Mouse (Mus musculus) midbrain, embryonic 15.5 days (tissue): ENCODE results near the gene Xpo6. TPM values are rescaled to one million over a fixed set of nuclear protein-coding genes. Genes with fewer than 3 reads are reported as not detected.

Source experiments
- ATAC-seq: fragments of 200-750 bp; cut with Nextera tagmentation; replicated peaks from 2 replicates; pipeline ENCODE4 v1.8.0; 2017; ENCODE audit warnings: moderate TSS enrichment
- H3K27ac ChIP-seq: fragments of 300-500 bp; sonication (generic); 2 replicates; pipeline ENCODE4 v1.5.1; 2015; ENCODE audit warnings: mild to moderate bottlenecking, inconsistent platforms
- H3K27me3 ChIP-seq: fragments of 300-500 bp; sonication (generic); replicated peaks from 2 replicates; pipeline ENCODE4 v1.6.1; 2015; ENCODE audit warnings: inconsistent platforms
- H3K36me3 ChIP-seq: fragments of 300-500 bp; sonication (generic); replicated peaks from 2 replicates; pipeline ENCODE4 v1.6.1; 2015; ENCODE audit warnings: inconsistent platforms
- H3K4me1 ChIP-seq: fragments of 300-500 bp; sonication (generic); 2 replicates; pipeline ENCODE4 v1.6.1; 2015; ENCODE audit warnings: inconsistent platforms
- H3K4me2 ChIP-seq: fragments of 300-500 bp; sonication (generic); 2 replicates; pipeline ENCODE4 v1.6.1; 2015; ENCODE audit warnings: inconsistent platforms, mild to moderate bottlenecking, moderate library complexity
- H3K4me3 ChIP-seq: fragments of 300-500 bp; sonication (generic); 2 replicates; pipeline ENCODE4 v1.5.1; 2015; ENCODE audit warnings: mild to moderate bottlenecking, inconsistent platforms
- H3K9ac ChIP-seq: fragments of 300-500 bp; sonication (generic); 2 replicates; pipeline ENCODE4 v1.6.1; 2015; ENCODE audit warnings: mild to moderate bottlenecking, inconsistent platforms
- H3K9me3 ChIP-seq: fragments of 300-500 bp; sonication (generic); 2 replicates; pipeline ENCODE4 v1.6.1; 2016; ENCODE audit warnings: inconsistent platforms
- WGBS: fragments of 180-500 bp; shearing (Covaris S2); methylation state at CpG from one replicate; pipeline ENCODE4 v1.1.7; 2015; ENCODE audit warnings: mixed read lengths; 5-methylcytosine and 5-hydroxymethylcytosine counted together
- polyA plus RNA-seq: library from polyadenylated mRNA; unstranded; fragments of >200 nt; fragmentation: Nextera tagmentation; extraction: Ambion mirVana; gene quantifications from 2 replicates; pipeline ENCODE4 v1.2.1, GENCODE M21; 2015

The Xpo6 gene
- polyA plus RNA-seq, 1 experiment from 2014 or later = 55.7 TPM

DNA sequence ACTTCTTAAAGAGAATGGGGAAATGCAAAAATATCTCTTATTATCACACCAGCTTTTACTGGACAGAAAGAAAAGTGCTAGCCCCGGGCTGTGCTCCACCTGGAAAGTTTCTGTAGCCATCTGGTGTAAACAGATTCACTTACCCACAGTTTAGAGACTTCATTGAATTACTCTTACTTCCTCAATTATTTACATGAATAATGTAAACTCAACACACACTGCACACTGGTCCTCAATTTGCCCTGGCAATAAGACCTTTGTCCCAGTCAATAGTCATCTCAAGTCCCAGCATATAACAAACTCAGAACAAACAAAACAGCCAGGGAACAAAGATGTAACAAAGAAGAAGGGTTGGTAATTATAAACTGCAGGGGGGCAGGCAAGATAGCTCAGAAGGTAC is 44.6 kb downstream of the Xpo6 start:
- peaks cover 30% of the 10 kb centered on the region; the same call in 1 of the 2 replicates for H3K36me3 ChIP-seq
- H3K9me3 ChIP-seq = no peaks in the 10 kb centered on the region
- ATAC-seq = no peak
- H3K9ac ChIP-seq = no peak overlapping the region
- H3K4me3 ChIP-seq = no peak overlapping the region
- no peak overlapping the region for H3K27ac ChIP-seq
- 85% methylated on average over 1 of the region's 1 CpGs for WGBS
- no peaks in the 10 kb centered on the region for H3K4me1 ChIP-seq
- H3K4me2 ChIP-seq = no peak overlapping the region
- no peaks in the 10 kb centered on the region for H3K27me3 ChIP-seq

GRCm38 (mm10) chr7:126154731-126155130 is 45.6 kb downstream of the Xpo6 start:
- no peaks in the 10 kb centered on the region for H3K9me3 ChIP-seq
- H3K9ac ChIP-seq = no peak overlapping the region
- no peak overlapping the region for H3K27ac ChIP-seq
- ATAC-seq = no peak
- no peak overlapping the region for H3K4me2 ChIP-seq
- H3K4me1 ChIP-seq = no peaks in the 10 kb centered on the region
- peaks cover 24% of the 10 kb centered on the region; the same call in 1 of the 2 replicates for H3K36me3 ChIP-seq
- 89% methylated on average over 5 of the region's 5 CpGs for WGBS
- no peaks in the 10 kb centered on the region for H3K27me3 ChIP-seq
- no peak overlapping the region for H3K4me3 ChIP-seq

GRCm38 (mm10) chr7:126152324-126152723 is 48.0 kb downstream of the Xpo6 start:
- no peaks in the 10 kb centered on the region for H3K9me3 ChIP-seq
- 97% methylated on average over 4 of the region's 4 CpGs for WGBS
- no peaks in the 10 kb centered on the region for H3K4me1 ChIP-seq
- no peak for ATAC-seq
- H3K4me2 ChIP-seq = no peak overlapping the region
- H3K4me3 ChIP-seq = no peak overlapping the region
- H3K9ac ChIP-seq = no peak overlapping the region
- H3K27ac ChIP-seq = no peak overlapping the region
- H3K36me3 ChIP-seq = peaks cover 28% of the 10 kb centered on the region; the same call in 1 of the 2 replicates
- H3K27me3 ChIP-seq = no peaks in the 10 kb centered on the region

- Histone ChIP-seq H3K9me3 (no peaks in the 10 kb centered on the region), H3K27me3 (no peaks in the 10 kb centered on the region), H3K9ac (no peak overlapping the region), H3K27ac (no peak overlapping the region), H3K4me3 (no peak overlapping the region), H3K4me2 (no peak overlapping the region), H3K36me3 (peaks cover 18% of the 10 kb centered on the region; the same call in 1 of the 2 replicates), H3K4me1 (no peaks in the 10 kb centered on the region)
- WGBS = 52% methylated on average over 1 of the region's 1 CpGs
- no peak for ATAC-seq
Observed at GRCm38 (mm10) chr7:126146156-126146555, 54.1 kb downstream of the Xpo6 start.

- no peaks in the 10 kb centered on the region for H3K4me1 ChIP-seq
- no peak overlapping the region for H3K4me3 ChIP-seq
- no peaks in the 10 kb centered on the region for H3K9me3 ChIP-seq
- H3K4me2 ChIP-seq = no peak overlapping the region
- no peak overlapping the region for H3K9ac ChIP-seq
- H3K27ac ChIP-seq = no peak overlapping the region
- H3K36me3 ChIP-seq = peaks cover 23% of the 10 kb centered on the region; the same call in 1 of the 2 replicates
- H3K27me3 ChIP-seq = no peaks in the 10 kb centered on the region
- ATAC-seq = no peak
- WGBS = 94% methylated on average over 2 of the region's 2 CpGs
Observed at GRCm38 (mm10) chr7:126144364-126144763, 55.9 kb downstream of the Xpo6 start.

- H3K9me3 ChIP-seq = no peaks in the 10 kb centered on the region
- peaks cover 12% of the 10 kb centered on the region for H3K36me3 ChIP-seq
- ATAC-seq = no peak
- no peak overlapping the region for H3K4me2 ChIP-seq
- no peak overlapping the region for H3K4me3 ChIP-seq
- no peaks in the 10 kb centered on the region for H3K27me3 ChIP-seq
- H3K27ac ChIP-seq = no peak overlapping the region
- H3K9ac ChIP-seq = no peak overlapping the region
- WGBS = 93% methylated on average over 5 of the region's 5 CpGs
- H3K4me1 ChIP-seq = no peaks in the 10 kb centered on the region
Observed at GRCm38 (mm10) chr7:126137850-126138249, 62.5 kb downstream of the Xpo6 start.

- Histone ChIP-seq H3K27me3 (no peaks in the 10 kb centered on the region), H3K9me3 (no peaks in the 10 kb centered on the region), H3K4me1 (no peaks in the 10 kb centered on the region), H3K9ac (no peak overlapping the region), H3K36me3 (peaks cover 14% of the 10 kb centered on the region), H3K4me2 (no peak overlapping the region), H3K27ac (no peak overlapping the region), H3K4me3 (no peak overlapping the region)
- ATAC-seq = no peak
- WGBS = 91% methylated on average over 2 of the region's 2 CpGs
Observed at GRCm38 (mm10) chr7:126135391-126135790, 64.9 kb downstream of the Xpo6 start.

GRCm38 (mm10) chr7:126134634-126135321 is 65.5 kb downstream of the Xpo6 start:
- H3K4me2 ChIP-seq = no peak overlapping the region

DNA sequence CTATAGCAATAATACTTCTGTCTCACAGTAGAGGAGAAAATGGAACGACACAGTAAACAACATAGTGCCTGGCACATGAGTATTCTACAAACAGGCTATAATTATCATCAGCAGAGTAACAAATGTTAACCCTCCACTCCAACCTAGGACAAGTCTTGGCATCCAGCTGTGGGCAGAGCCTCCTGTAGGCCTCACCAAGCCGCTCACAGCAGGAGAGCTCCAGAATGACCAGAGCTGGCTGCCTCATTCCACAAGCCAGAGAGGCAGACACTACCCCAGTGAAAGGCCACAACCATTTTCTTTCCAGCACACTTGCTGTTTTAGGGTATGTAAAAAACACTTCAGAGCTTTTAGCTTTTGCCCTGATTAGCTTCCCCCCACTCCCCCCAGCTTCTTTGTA is 72.6 kb downstream of the Xpo6 start:
- Histone ChIP-seq H3K9me3 (no peaks in the 10 kb centered on the region), H3K9ac (no peak overlapping the region), H3K4me1 (no peaks in the 10 kb centered on the region), H3K4me3 (no peak overlapping the region), H3K27me3 (no peaks in the 10 kb centered on the region), H3K27ac (no peak overlapping the region), H3K4me2 (no peak overlapping the region), H3K36me3 (peaks cover 20% of the 10 kb centered on the region)
- 89% methylated on average over 2 of the region's 2 CpGs for WGBS
- no peak for ATAC-seq

More at GRCm38 (mm10) chr7:126134634-126135321, 65.5 kb downstream of the Xpo6 start:
- no peaks in the 10 kb centered on the region for H3K4me1 ChIP-seq
- WGBS = 91% methylated on average over 4 of the region's 4 CpGs
- H3K27ac ChIP-seq = no peak overlapping the region
- H3K27me3 ChIP-seq = no peaks in the 10 kb centered on the region
- no peak for ATAC-seq
- no peaks in the 10 kb centered on the region for H3K9me3 ChIP-seq
- peaks cover 13% of the 10 kb centered on the region for H3K36me3 ChIP-seq
- H3K4me3 ChIP-seq = no peak overlapping the region
- no peak overlapping the region for H3K9ac ChIP-seq

DNA sequence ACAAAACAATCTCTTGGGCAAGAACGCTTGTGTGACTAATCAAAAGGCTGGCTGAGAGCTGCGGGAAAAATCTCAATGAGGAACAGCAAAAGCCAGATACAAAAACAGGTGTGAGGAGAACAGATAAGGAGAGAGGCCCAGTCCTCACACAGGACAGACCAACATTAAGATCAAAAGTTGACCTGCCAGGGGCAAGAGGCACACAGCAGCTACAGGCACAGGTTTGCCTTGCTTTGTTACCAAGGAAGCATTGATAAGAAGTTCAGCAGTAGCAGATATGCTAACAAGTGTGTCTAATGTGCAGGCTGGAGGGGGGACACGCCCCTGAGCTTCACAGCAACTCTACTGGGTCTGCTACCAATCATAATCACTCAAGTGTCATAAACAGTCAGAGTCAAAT is 73.8 kb downstream of the Xpo6 start:
- no peak overlapping the region for H3K4me3 ChIP-seq
- H3K4me1 ChIP-seq = no peaks in the 10 kb centered on the region
- peaks cover 26% of the 10 kb centered on the region for H3K36me3 ChIP-seq
- no peak overlapping the region for H3K9ac ChIP-seq
- ATAC-seq = no peak
- no peak overlapping the region for H3K27ac ChIP-seq
- H3K4me2 ChIP-seq = no peak overlapping the region
- no peaks in the 10 kb centered on the region for H3K9me3 ChIP-seq
- no peaks in the 10 kb centered on the region for H3K27me3 ChIP-seq
- WGBS = 79% methylated on average over 3 of the region's 3 CpGs

DNA sequence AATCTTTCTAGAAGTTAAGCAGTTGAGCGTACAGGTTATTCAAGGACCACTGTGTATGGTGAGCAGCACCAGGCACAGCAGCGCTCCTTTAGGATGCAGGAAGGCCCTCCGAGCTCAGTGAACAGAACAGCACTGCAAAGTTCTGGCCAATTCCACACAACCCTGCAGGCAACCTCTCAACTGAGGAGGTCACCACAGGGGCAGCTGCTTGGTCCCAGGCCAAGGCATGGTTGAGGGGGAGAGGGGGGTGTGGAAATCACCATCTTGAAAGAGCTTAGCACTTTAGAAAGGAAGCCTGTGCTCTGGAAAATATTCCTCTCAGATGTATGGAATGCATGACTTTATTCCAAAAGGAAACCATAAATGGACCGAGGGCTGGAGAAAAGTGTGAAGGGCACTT is 78.8 kb downstream of the Xpo6 start:
- H3K9ac ChIP-seq = no peak overlapping the region
- no peak for ATAC-seq
- H3K4me1 ChIP-seq = no peaks in the 10 kb centered on the region
- no peaks in the 10 kb centered on the region for H3K9me3 ChIP-seq
- H3K27ac ChIP-seq = no peak overlapping the region
- 90% methylated on average over 4 of the region's 4 CpGs for WGBS
- H3K4me3 ChIP-seq = no peak overlapping the region
- no peaks in the 10 kb centered on the region for H3K27me3 ChIP-seq
- no peak overlapping the region for H3K4me2 ChIP-seq
- peaks cover 24% of the 10 kb centered on the region for H3K36me3 ChIP-seq

DNA sequence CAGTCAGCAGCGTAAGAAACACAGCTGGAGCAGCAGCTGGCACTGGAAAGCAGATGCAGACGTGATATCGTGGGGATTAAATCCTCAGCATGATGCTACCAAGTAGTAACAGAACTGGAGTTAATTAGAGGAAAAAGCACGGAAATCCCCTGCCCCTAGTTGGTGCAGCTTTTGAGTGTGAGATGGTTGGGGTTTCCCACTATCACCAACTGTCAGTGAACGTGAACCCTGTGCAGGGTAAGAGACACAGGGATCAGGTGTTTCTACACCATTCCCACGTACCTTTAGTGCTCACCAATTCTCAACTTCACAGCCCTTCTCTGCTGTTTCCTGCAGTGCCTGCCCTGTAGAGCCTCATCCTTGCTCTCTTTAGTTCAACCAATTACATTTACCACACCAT is 80.5 kb downstream of the Xpo6 start:
- Histone ChIP-seq H3K4me3 (no peak overlapping the region), H3K4me1 (no peaks in the 10 kb centered on the region), H3K36me3 (peaks cover 34% of the 10 kb centered on the region), H3K9me3 (no peaks in the 10 kb centered on the region), H3K27me3 (no peaks in the 10 kb centered on the region), H3K9ac (no peak overlapping the region), H3K27ac (no peak overlapping the region), H3K4me2 (no peak overlapping the region)
- ATAC-seq = no peak
- WGBS = 56% methylated on average over 6 of the region's 6 CpGs

GRCm38 (mm10) chr7:126113263-126113662 is 87.0 kb downstream of the Xpo6 start:
- no peak overlapping the region for H3K4me3 ChIP-seq
- H3K36me3 ChIP-seq = peaks cover 48% of the 10 kb centered on the region
- no peak overlapping the region for H3K9ac ChIP-seq
- no peaks in the 10 kb centered on the region for H3K4me1 ChIP-seq
- no peaks in the 10 kb centered on the region for H3K9me3 ChIP-seq
- 85% methylated on average over 4 of the region's 4 CpGs for WGBS
- no peak for ATAC-seq
- H3K27ac ChIP-seq = no peak overlapping the region
- H3K4me2 ChIP-seq = no peak overlapping the region
- H3K27me3 ChIP-seq = no peaks in the 10 kb centered on the region
